Mouse (Mus musculus): ENCODE data around the gene Tecpr2.

- TF ChIP-seq CTCF (IDR thresholded peaks at IDR 0.05; ENCODE audit: control insufficient read depth, insufficient read depth, low read length): no peak
- TF ChIP-seq POLR2A (IDR thresholded peaks at IDR 0.05; ENCODE audit: borderline replicate concordance, control insufficient read depth, low read depth, low read length): no peak
These were observed 27.8 kb upstream of the Tecpr2 start for GRCm38 (mm10) chr12:110861256-110861655.
